Mouse (Mus musculus) heart, adult 2 months (tissue): ENCODE measurements around the gene Hoxb3.

Experiments
- CTCF ChIP-seq: fragments of 200-600 bp; IDR thresholded peaks from 2 replicates; pipeline ENCODE4 v1.8.1; 2022; ENCODE audit warnings: antibody characterized with exemption, mild to moderate bottlenecking, moderate library complexity
- EP300 ChIP-seq: fragments of 200-500 bp; IDR thresholded peaks from 2 replicates; pipeline ENCODE4 v1.6.1; 2011; ENCODE audit warnings: low read depth, low read length, control low read depth; ENCODE audit not compliant: insufficient read depth
- POLR2A ChIP-seq: fragments of 200-500 bp; IDR thresholded peaks from 2 replicates; pipeline ENCODE4 v1.6.1; 2011; ENCODE audit warnings: mild to moderate bottlenecking, low read depth, low read length, control low read depth; ENCODE audit not compliant: insufficient read depth

DNA sequence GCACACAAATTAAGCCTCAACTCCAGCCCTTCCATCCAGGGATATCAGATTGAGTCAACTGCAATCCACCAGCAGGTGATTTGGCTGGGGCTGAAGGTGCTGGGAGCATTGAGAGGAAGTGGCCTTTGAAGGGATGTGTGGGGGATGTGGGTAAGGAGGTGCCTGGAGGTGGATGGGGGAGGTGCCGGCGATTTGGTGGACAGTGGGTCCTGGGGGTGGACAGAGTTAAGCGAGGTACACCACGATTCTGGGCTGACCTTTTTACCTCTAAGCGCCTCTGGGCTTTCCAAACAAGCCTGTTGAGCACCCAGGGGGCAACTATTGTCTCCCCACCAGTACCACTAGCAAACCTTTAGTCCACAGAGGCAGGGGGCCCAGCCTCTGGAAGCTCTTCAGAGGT lies 45.6 kb downstream of the Hoxb3 start:
- TF ChIP-seq CTCF (no peak), POLR2A (no peak), EP300 (no peak)
